Mouse (Mus musculus) CD4-positive helper T cell, adult 2 months (primary cell): ENCODE data around the gene Rasgef1b.

Experiments used
- DNase-seq: peaks from one replicate; pipeline ENCODE4 v3.0.0-alpha.2; 2012; ENCODE audit warnings: low read depth, missing footprints, low spot score

The Rasgef1b gene

GRCm38 (mm10) chr5:99296348-99296747 is 432.5 kb downstream of the Rasgef1b start:
- no peak for DNase-seq

- no peak for DNase-seq
Measured at GRCm38 (mm10) chr5:99292287-99292851, 436.5 kb downstream of the Rasgef1b start.

- no peak for DNase-seq
Measured at GRCm38 (mm10) chr5:99291084-99291830, 437.6 kb downstream of the Rasgef1b start.

- DNase-seq, result no peak
Measured at GRCm38 (mm10) chr5:99288262-99288661, 440.6 kb downstream of the Rasgef1b start.

GRCm38 (mm10) chr5:99287647-99288185 is 441.1 kb downstream of the Rasgef1b start:
- no peak for DNase-seq

GRCm38 (mm10) chr5:99286575-99286974 is 442.3 kb downstream of the Rasgef1b start:
- DNase-seq, result no peak

- DNase-seq, result no peak
Measured at GRCm38 (mm10) chr5:99286024-99286423, 442.8 kb downstream of the Rasgef1b start.

GRCm38 (mm10) chr5:99284369-99284768 is 444.5 kb downstream of the Rasgef1b start:
- DNase-seq, result no peak

- DNase-seq, result no peak
Measured at GRCm38 (mm10) chr5:99283636-99284035, 445.2 kb downstream of the Rasgef1b start.

GRCm38 (mm10) chr5:99280536-99280935 is 448.3 kb downstream of the Rasgef1b start:
- no peak for DNase-seq

- no peak for DNase-seq
Measured at GRCm38 (mm10) chr5:99279016-99279757, 449.7 kb downstream of the Rasgef1b start.

GRCm38 (mm10) chr5:99278364-99278763 is 450.5 kb downstream of the Rasgef1b start:
- DNase-seq, result no peak

- no peak for DNase-seq
Measured at GRCm38 (mm10) chr5:99277536-99277935, 451.3 kb downstream of the Rasgef1b start.

GRCm38 (mm10) chr5:99274119-99274563 is 454.7 kb downstream of the Rasgef1b start:
- DNase-seq, result no peak

GRCm38 (mm10) chr5:99271531-99271930 is 457.3 kb downstream of the Rasgef1b start:
- no peak for DNase-seq

GRCm38 (mm10) chr5:99269131-99269530 is 459.7 kb downstream of the Rasgef1b start:
- no peak for DNase-seq

GRCm38 (mm10) chr5:99267338-99267737 is 461.5 kb downstream of the Rasgef1b start:
- DNase-seq, result peak; percentile 14

- DNase-seq, result no peak
Measured at GRCm38 (mm10) chr5:99266301-99266700, 462.6 kb downstream of the Rasgef1b start.

GRCm38 (mm10) chr5:99262197-99262920 is 466.5 kb downstream of the Rasgef1b start:
- DNase-seq, result no peak

GRCm38 (mm10) chr5:99261121-99261724 is 467.6 kb downstream of the Rasgef1b start:
- DNase-seq, result no peak

GRCm38 (mm10) chr5:99258003-99258500 is 470.8 kb downstream of the Rasgef1b start:
- no peak for DNase-seq
